Mouse (Mus musculus): ENCODE measurements around the gene Tspan9. TPM values are rescaled to one million over a fixed set of nuclear protein-coding genes. Genes with fewer than 3 reads are reported as not detected.

The Tspan9 gene
- 23.6 and 30.8 TPM in 2 replicates for polyA plus RNA-seq (2015; fragmentation: Nextera tagmentation; extraction: Ambion mirVana)

DNA sequence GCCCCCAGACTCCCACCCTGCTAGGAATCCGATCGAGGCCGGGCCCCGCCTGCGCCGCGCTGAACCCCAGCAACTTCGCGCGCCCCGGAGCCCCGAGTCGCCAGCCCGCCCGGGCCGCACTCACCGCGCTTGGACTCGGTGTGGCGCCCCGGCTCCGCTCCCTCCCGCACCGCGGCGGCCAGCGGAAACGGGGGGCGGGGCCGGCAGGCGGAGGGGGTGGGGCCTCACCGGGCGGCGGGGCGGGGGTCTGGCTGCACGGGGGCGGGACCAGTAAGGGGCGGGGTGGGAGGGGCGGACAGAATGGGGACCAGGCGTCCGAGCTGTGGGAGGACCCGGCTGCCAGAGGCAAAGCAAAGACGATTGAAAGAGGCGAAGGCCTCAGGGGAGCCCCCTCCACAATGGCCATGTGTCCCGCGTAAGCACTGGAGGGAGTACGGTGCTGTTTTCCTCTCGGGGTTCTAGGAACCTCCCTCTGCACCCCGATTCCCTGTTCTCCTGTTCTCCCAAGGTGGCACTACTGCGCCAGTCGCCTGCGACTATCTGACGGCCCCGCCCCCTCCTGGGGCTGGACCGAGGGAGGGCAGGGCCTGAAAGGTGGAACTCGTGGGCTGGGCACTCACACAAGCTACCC lies at the start of gene Tspan9:
TSS of gene Tspan9 (minus strand) at position 205 of the 631 bp plus-strand sequence.

Other genes with a start within 250 kb of the Tspan9 start
- gene Tead4, start 157.2 kb upstream of the Tspan9 start, polyA plus RNA-seq (2015; fragmentation: Nextera tagmentation; extraction: Ambion mirVana), result 0.43 and 0.49 TPM in 2 replicates
- 4.7 and 6.6 TPM in 2 replicates for gene Tulp3, start 212.3 kb upstream of the Tspan9 start, polyA plus RNA-seq (2015; fragmentation: Nextera tagmentation; extraction: Ambion mirVana)
- gene Rhno1, start 219.3 kb upstream of the Tspan9 start, polyA plus RNA-seq (2015; fragmentation: Nextera tagmentation; extraction: Ambion mirVana), result 73.4 and 75.4 TPM in 2 replicates
- gene Foxm1, start 219.4 kb upstream of the Tspan9 start, polyA plus RNA-seq (2015; fragmentation: Nextera tagmentation; extraction: Ambion mirVana), result 11.4 and 13.1 TPM in 2 replicates
- 0.10 TPM in 1 of 2 replicates, not detected in the other for gene Tex52, start 231.9 kb upstream of the Tspan9 start, polyA plus RNA-seq (2015; fragmentation: Nextera tagmentation; extraction: Ambion mirVana)
- not detected in 2 replicates for gene Gm44596, start 231.9 kb upstream of the Tspan9 start, polyA plus RNA-seq (2015; fragmentation: Nextera tagmentation; extraction: Ambion mirVana)